Mouse (Mus musculus): ENCODE measurements around the gene Gabrb1. TPM values are rescaled to one million over a fixed set of nuclear protein-coding genes. Genes with fewer than 3 reads are reported as not detected.
"Not testable (repeated sequence)": the region's sequence is repeated elsewhere in the genome, so short reads cannot be mapped to it uniquely, and the experiment has no call there.

Gabrb1 gene
- polyA plus RNA-seq, 1 experiment: 7.4 TPM

GRCm38 (mm10) chr5:72133906-72134305 lies 476.0 kb downstream of the Gabrb1 start:
- no peak for TF ChIP-seq CTCF (IDR thresholded peaks at IDR 0.05; ENCODE audit: borderline replicate concordance, insufficient read depth, low read length)
- no peak for TF ChIP-seq POLR2A (IDR thresholded peaks at IDR 0.05; ENCODE audit: low read depth, low read length)
- H3K4me1 ChIP-seq (ENCODE audit: control insufficient read depth, insufficient read depth, low read length): no peaks in the 10 kb centered on the region
- H3K4me3 ChIP-seq (ENCODE audit: insufficient read depth, low read length): no peak overlapping the region
- no peak overlapping the region for H3K27ac ChIP-seq (ENCODE audit: insufficient read depth, low read length)

GRCm38 (mm10) chr5:72138256-72138655 lies 480.3 kb downstream of the Gabrb1 start:
- TF ChIP-seq CTCF (IDR thresholded peaks at IDR 0.05; ENCODE audit: borderline replicate concordance, insufficient read depth, low read length) (no peak), POLR2A (IDR thresholded peaks at IDR 0.05; ENCODE audit: low read depth, low read length) (no peak)
- Histone ChIP-seq H3K4me3 (ENCODE audit: insufficient read depth, low read length) (no peak overlapping the region), H3K27ac (ENCODE audit: insufficient read depth, low read length) (no peak overlapping the region), H3K4me1 (ENCODE audit: control insufficient read depth, insufficient read depth, low read length) (no peaks in the 10 kb centered on the region)

- no peak overlapping the region for H3K4me3 ChIP-seq (ENCODE audit: insufficient read depth, low read length)
- TF ChIP-seq POLR2A (IDR thresholded peaks at IDR 0.05; ENCODE audit: low read depth, low read length): no peak
- no peak for TF ChIP-seq CTCF (IDR thresholded peaks at IDR 0.05; ENCODE audit: borderline replicate concordance, insufficient read depth, low read length)
- no peaks in the 10 kb centered on the region for H3K4me1 ChIP-seq (ENCODE audit: control insufficient read depth, insufficient read depth, low read length)
- no peak overlapping the region for H3K27ac ChIP-seq (ENCODE audit: insufficient read depth, low read length)
Observed at GRCm38 (mm10) chr5:72139619-72140018, 481.7 kb downstream of the Gabrb1 start.

GRCm38 (mm10) chr5:72148679-72149078 lies 490.8 kb downstream of the Gabrb1 start:
- Histone ChIP-seq H3K27ac (ENCODE audit: insufficient read depth, low read length) (no peak overlapping the region), H3K4me3 (ENCODE audit: insufficient read depth, low read length) (no peak overlapping the region), H3K4me1 (ENCODE audit: control insufficient read depth, insufficient read depth, low read length) (no peaks in the 10 kb centered on the region)
- TF ChIP-seq POLR2A (IDR thresholded peaks at IDR 0.05; ENCODE audit: low read depth, low read length): no peak

- Histone ChIP-seq H3K27ac (ENCODE audit: insufficient read depth, low read length) (no peak overlapping the region), H3K4me1 (ENCODE audit: control insufficient read depth, insufficient read depth, low read length) (no peaks in the 10 kb centered on the region)
- TF ChIP-seq CTCF (IDR thresholded peaks at IDR 0.05; ENCODE audit: borderline replicate concordance, insufficient read depth, low read length): no peak
- TF ChIP-seq POLR2A (IDR thresholded peaks at IDR 0.05; ENCODE audit: low read depth, low read length): no peak
Observed at GRCm38 (mm10) chr5:72150870-72151269, 493.0 kb downstream of the Gabrb1 start.

GRCm38 (mm10) chr5:72155686-72156085 lies 497.8 kb downstream of the Gabrb1 start:
- not testable (repeated sequence) for H3K4me3 ChIP-seq (ENCODE audit: insufficient read depth, low read length); H3K27ac ChIP-seq (ENCODE audit: insufficient read depth, low read length); H3K4me1 ChIP-seq (ENCODE audit: control insufficient read depth, insufficient read depth, low read length)

More at GRCm38 (mm10) chr5:72150870-72151269, 493.0 kb downstream of the Gabrb1 start:
- H3K4me3 ChIP-seq (ENCODE audit: insufficient read depth, low read length): no peak overlapping the region

GRCm38 (mm10) chr5:72156598-72156997 lies 498.7 kb downstream of the Gabrb1 start:
- H3K27ac ChIP-seq (ENCODE audit: insufficient read depth, low read length): no peak overlapping the region; the same call in 1 of the 2 replicates
- no peak for TF ChIP-seq POLR2A (IDR thresholded peaks at IDR 0.05; ENCODE audit: low read depth, low read length)
- no peak for TF ChIP-seq CTCF (IDR thresholded peaks at IDR 0.05; ENCODE audit: borderline replicate concordance, insufficient read depth, low read length)
- no peak overlapping the region for H3K4me3 ChIP-seq (ENCODE audit: insufficient read depth, low read length)
- no peaks in the 10 kb centered on the region for H3K4me1 ChIP-seq (ENCODE audit: control insufficient read depth, insufficient read depth, low read length)

- no peak for TF ChIP-seq POLR2A (IDR thresholded peaks at IDR 0.05; ENCODE audit: low read depth, low read length)
- H3K4me1 ChIP-seq (ENCODE audit: control insufficient read depth, insufficient read depth, low read length): no peaks in the 10 kb centered on the region
- no peak overlapping the region for H3K4me3 ChIP-seq (ENCODE audit: insufficient read depth, low read length)
- H3K27ac ChIP-seq (ENCODE audit: insufficient read depth, low read length): no peak overlapping the region
Observed at GRCm38 (mm10) chr5:72158667-72159066, 500.8 kb downstream of the Gabrb1 start.

- H3K27ac ChIP-seq (ENCODE audit: insufficient read depth, low read length): no peak overlapping the region
- H3K4me3 ChIP-seq (ENCODE audit: insufficient read depth, low read length): no peak overlapping the region
- TF ChIP-seq CTCF (IDR thresholded peaks at IDR 0.05; ENCODE audit: borderline replicate concordance, insufficient read depth, low read length) (no peak), POLR2A (IDR thresholded peaks at IDR 0.05; ENCODE audit: low read depth, low read length) (no peak)
- 0 out of 2 replicates have a peak, but pooled peaks cover 2% of the 10 kb centered on the region for H3K4me1 ChIP-seq (ENCODE audit: control insufficient read depth, insufficient read depth, low read length)
Observed at GRCm38 (mm10) chr5:72159537-72159936, 501.6 kb downstream of the Gabrb1 start.

- Histone ChIP-seq H3K27ac (ENCODE audit: insufficient read depth, low read length) (no peak overlapping the region), H3K4me3 (ENCODE audit: insufficient read depth, low read length) (no peak overlapping the region), H3K4me1 (ENCODE audit: control insufficient read depth, insufficient read depth, low read length) (peaks cover 2% of the 10 kb centered on the region; the same call in 1 of the 2 replicates)
- TF ChIP-seq POLR2A (IDR thresholded peaks at IDR 0.05; ENCODE audit: low read depth, low read length) (no peak), CTCF (IDR thresholded peaks at IDR 0.05; ENCODE audit: borderline replicate concordance, insufficient read depth, low read length) (no peak)
Observed at GRCm38 (mm10) chr5:72160781-72161485, 503.0 kb downstream of the Gabrb1 start.

- Histone ChIP-seq H3K4me1 (ENCODE audit: control insufficient read depth, insufficient read depth, low read length) (peaks cover 4% of the 10 kb centered on the region), H3K4me3 (ENCODE audit: insufficient read depth, low read length) (no peak overlapping the region), H3K27ac (ENCODE audit: insufficient read depth, low read length) (no peak overlapping the region)
- no peak for TF ChIP-seq CTCF (IDR thresholded peaks at IDR 0.05; ENCODE audit: borderline replicate concordance, insufficient read depth, low read length)
Observed at GRCm38 (mm10) chr5:72162855-72163254, 504.9 kb downstream of the Gabrb1 start.
